In the genomic region with DNA sequence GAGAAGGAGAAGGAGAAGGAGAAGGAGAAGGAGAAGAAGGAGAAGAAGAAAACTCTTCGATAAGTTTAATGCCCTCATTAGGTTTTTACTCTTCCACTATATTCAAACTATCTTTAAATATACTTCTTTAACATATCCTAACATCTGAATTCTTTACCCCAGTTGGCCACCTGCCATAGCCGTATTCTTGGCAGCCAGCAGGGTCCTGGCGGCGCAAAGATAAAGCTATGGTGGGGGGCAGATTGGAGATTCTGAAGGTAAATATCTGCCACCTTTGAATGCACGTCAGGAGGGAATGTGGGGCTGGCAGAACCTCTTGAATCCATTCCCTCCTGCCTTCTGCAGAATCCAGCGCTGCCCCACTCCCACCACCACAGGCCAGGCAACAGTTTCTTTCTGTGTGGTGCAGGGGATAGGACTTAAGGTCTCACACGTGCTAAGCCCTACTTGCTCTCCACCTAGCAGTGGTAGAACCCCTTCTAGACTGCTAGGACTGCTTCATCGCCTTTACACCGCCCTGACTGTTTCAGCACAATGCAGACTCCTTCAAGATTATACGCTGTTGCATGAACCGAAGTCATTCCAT, we compare ENCODE assay signal across 27 mouse cellular contexts. TPM values are rescaled to one million over a fixed set of nuclear protein-coding genes. Genes with fewer than 3 reads are reported as not detected.
A peak's percentile ranks its signal among the peaks of the same experiment; 100 is the strongest.
DNase-seq lines count a peak whose midpoint lies in the region; ATAC-seq and TF ChIP-seq lines count a peak whose summit lies in the region.
"Had no signal": no experiment of that assay in that cellular context is flagged by ENCODE, and none has a peak within 500 bp of the region (broad histone marks: within the 10 kb centered on the region; RNA-seq: fewer than 3 reads in every experiment).

No protein-coding gene starts in this region.

- H3K27me3 ChIP-seq in lung, embryonic 14.5 days (ENCODE audit: insufficient read depth, low read length) = no peaks in the 10 kb centered on the region
- H3K27me3 ChIP-seq: heart, embryonic 13.5 days; hindbrain, embryonic 15.5 days had no signal

- no peaks in the 10 kb centered on the region for H3K4me1 ChIP-seq in lung, embryonic 14.5 days (ENCODE audit: insufficient read depth)

- no peaks in the 10 kb centered on the region for H3K36me3 ChIP-seq in lung, embryonic 14.5 days (ENCODE audit: insufficient read depth)
- H3K36me3 ChIP-seq: embryonic facial prominence, embryonic 10.5 days; forebrain, embryonic 10.5 days; heart, embryonic 13.5 days; hindbrain, embryonic 15.5 days had no signal

- no peak overlapping the region for H3K4me3 ChIP-seq in lung, embryonic 14.5 days (ENCODE audit: low read depth, low read length)
- H3K4me3 ChIP-seq: embryonic facial prominence, embryonic 10.5 days; erythroblast, embryonic 14.5 days; forebrain, embryonic 10.5 days; heart, embryonic 13.5 days; hindbrain, embryonic 15.5 days had no signal

- H3K9ac ChIP-seq in lung, embryonic 14.5 days = no peak overlapping the region
- H3K9ac ChIP-seq: heart, embryonic 13.5 days; hindbrain, embryonic 15.5 days had no signal

- no peak overlapping the region for H3K27ac ChIP-seq in lung, embryonic 14.5 days (ENCODE audit: low read depth)
- H3K27ac ChIP-seq: embryonic facial prominence, embryonic 10.5 days; forebrain, embryonic 10.5 days; heart, embryonic 13.5 days; hindbrain, embryonic 15.5 days had no signal

- WGBS in lung, embryonic 14.5 days = 57% methylated on average over 11 of the region's 11 CpGs

- no peak overlapping the region for H3K4me2 ChIP-seq in lung, embryonic 14.5 days
- H3K4me2 ChIP-seq: heart, embryonic 13.5 days; hindbrain, embryonic 15.5 days had no signal

- no peaks in the 10 kb centered on the region for H3K9me3 ChIP-seq in lung, embryonic 14.5 days (ENCODE audit: low read depth, low read length)
- H3K9me3 ChIP-seq: embryonic facial prominence, embryonic 10.5 days; forebrain, embryonic 10.5 days; G1E; heart, embryonic 13.5 days; hindbrain, embryonic 15.5 days had no signal

- TF ChIP-seq CTCF in lung, embryonic 14.5 days (IDR thresholded peaks at IDR 0.05; ENCODE audit: low read depth) = no peak

- no peak for ATAC-seq in lung, embryonic 14.5 days (ENCODE audit: insufficient read depth)
- peak; percentile 50 for ATAC-seq in erythroblast, adult 5-6 weeks (replicated peaks; ENCODE audit: low FRiP score, poor library complexity, severe bottlenecking)
- ATAC-seq: CD4-positive, CD25-positive, alpha-beta regulatory T cell, adult 4 months; forebrain, embryonic 14.5 days had no signal

- DNase-seq in kidney, postnatal 10 days = peak; percentile 47
- DNase-seq in kidney, adult 18-20 months = no peak
- peak; percentile 45 for DNase-seq in lung, embryonic 14.5 days
- DNase-seq in lung, postnatal 4 days = no peak
- DNase-seq in embryo, embryonic 11 days = no peak
- no peak for DNase-seq in adrenal gland, postnatal 14 days
- DNase-seq: adrenal gland, postnatal 10 days; B cell, adult 2 months; cerebellum, adult 11-12 months; cerebellum, adult 9-10 months; cerebellum, postnatal 25 days; gastrocnemius, postnatal 36 days; heart, adult 11 months; heart, postnatal 36 days had no signal

RNA-seq across cellular contexts. Expression of a gene that starts 10.9 kb away (rescaled TPM):
- polyA plus RNA-seq in lung, embryonic 14.5 days (2014; fragmentation: Nextera tagmentation; extraction: Ambion mirVana) = not detected in 2 replicates
- not detected in 2 replicates for total RNA-seq in erythroblast, adult 5-6 weeks (2015; ENCODE audit: low replicate concordance)
- not detected in 2 replicates for total RNA-seq in erythroblast, adult 5-6 weeks (2017; ENCODE audit: low replicate concordance)
- total RNA-seq in adrenal gland, postnatal 14 days (2021) = not detected in 2 replicates
- total RNA-seq: adrenal gland, postnatal 10 days; G1E; gastrocnemius, adult 8-10 months; gastrocnemius, postnatal 36 days; heart, postnatal 36 days had no signal
- polyA plus RNA-seq: CD4-positive, CD25-positive, alpha-beta regulatory T cell, adult 4 months; embryonic facial prominence, embryonic 10.5 days; embryonic facial prominence, embryonic 14.5 days; erythroblast, embryonic 14.5 days; forebrain, embryonic 10.5 days; forebrain, embryonic 14.5 days; G1E; heart, embryonic 13.5 days; heart, postnatal 0 days; hindbrain, embryonic 11.5 days; hindbrain, embryonic 15.5 days had no signal

RNA-seq across cellular contexts. Expression of a gene that starts 11.5 kb away (rescaled TPM):
- 31.7 and 32.4 TPM in 2 replicates for polyA plus RNA-seq in lung, embryonic 14.5 days (2014; fragmentation: Nextera tagmentation; extraction: Ambion mirVana)
- total RNA-seq in erythroblast, adult 5-6 weeks (2015; ENCODE audit: low replicate concordance) = 10.0 and 19.2 TPM in 2 replicates
- 9.2 and 16.2 TPM in 2 replicates for total RNA-seq in erythroblast, adult 5-6 weeks (2017; ENCODE audit: low replicate concordance)
- total RNA-seq in adrenal gland, postnatal 14 days (2021) = 33.6 and 36.5 TPM in 2 replicates

Comparison
In these comparisons a context has a peak if more than half of its experiments do, and no peak if none do; other contexts are left out.
1. DNase-seq: peak in kidney, postnatal 10 days (single experiment) and lung, embryonic 14.5 days (single experiment); none in kidney, adult 18-20 months (single experiment), lung, postnatal 4 days (0 of 2), embryo, embryonic 11 days (single experiment) and adrenal gland, postnatal 14 days (single experiment).